Mouse (Mus musculus): ENCODE measurements around the gene Gm5415.
"Not testable (repeated sequence)": the region's sequence is repeated elsewhere in the genome, so short reads cannot be mapped to it uniquely, and the experiment has no call there.

Gene Gm5415

DNA sequence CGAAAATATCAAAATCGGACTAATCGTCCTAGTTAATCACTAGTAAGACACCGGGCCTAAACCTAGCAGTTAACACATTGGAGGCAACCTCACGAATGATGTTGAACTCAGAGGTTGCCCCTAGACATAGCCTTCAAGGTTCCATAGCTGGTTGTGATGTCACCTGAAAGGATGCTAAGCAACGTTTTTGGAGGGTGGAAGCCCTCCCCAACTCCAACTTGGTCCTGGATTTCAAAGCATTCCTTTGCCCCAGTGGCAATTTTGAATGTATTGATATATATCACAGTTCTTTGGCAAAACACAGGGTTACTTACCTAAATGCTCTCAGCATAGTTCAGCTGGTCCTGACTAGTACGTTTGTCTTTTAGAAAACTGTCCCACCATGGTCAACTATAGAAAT lies at the start of gene Gm5415:
TSS of gene Gm5415 (minus strand) at position 101 of the 400 bp plus-strand sequence.
- not testable (repeated sequence) for DNase-seq (ENCODE audit: low spot score)

DNA sequence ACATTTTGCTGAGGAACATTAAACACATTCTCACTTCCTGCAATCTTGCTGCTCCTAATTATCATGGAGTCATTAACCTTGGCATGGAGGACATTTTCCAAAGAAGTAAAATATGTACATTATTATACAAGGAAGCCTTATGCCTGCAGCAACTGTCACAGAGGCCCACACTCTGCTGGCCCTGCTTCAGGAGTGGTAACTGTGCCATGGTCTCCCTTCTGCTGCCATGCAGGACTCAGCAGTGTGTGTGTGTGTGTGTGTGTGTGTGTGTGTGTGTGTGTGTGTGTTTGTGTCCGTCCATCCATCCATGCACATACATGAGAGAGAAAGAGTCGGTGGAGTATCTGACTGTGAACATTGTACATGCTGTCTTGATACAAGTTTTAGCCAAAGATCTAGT lies 21.8 kb upstream of the Gm5415 start:
- DNase-seq (ENCODE audit: low spot score) = no peak

DNA sequence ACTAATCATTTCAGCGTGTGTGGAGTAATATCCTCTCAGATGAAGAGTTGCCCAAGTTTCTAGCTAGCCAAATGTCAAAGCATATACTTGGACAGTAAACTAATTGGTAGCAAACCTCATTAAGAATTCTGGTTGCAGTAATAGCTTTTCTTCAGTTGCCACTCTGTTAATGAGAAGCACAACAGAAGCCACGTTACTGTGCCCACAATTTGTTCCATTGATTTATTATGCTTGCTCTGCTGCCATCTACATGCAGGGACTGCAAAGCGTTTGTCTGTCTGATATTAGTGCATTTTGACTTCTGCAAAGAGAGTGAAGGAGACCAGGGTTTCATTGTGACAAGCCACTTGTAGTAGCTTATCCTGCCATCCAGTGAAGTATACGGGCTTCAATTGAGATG lies 6.8 kb upstream of the Gm5415 start:
- DNase-seq (ENCODE audit: low spot score) = peak; percentile 9

DNA sequence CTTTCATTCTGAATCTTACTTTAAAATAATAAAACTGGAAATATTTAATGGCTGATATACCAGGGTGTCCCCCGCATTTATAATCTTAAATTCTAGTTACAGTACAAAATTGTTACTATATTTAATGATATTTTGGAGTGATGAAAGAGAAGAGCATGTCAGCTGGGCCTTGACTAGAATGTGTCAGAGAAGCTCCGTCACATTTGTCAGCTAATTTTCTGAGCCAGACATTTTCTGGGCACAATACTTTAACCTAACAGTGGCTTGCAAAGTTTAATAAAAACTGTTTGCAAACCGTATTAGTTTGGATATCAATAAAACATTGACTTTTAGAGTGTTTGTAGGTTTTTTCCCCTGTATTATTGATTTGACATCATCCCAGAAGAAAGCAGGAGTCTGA lies 6.4 kb upstream of the Gm5415 start:
- no peak for DNase-seq (ENCODE audit: low spot score)

DNA sequence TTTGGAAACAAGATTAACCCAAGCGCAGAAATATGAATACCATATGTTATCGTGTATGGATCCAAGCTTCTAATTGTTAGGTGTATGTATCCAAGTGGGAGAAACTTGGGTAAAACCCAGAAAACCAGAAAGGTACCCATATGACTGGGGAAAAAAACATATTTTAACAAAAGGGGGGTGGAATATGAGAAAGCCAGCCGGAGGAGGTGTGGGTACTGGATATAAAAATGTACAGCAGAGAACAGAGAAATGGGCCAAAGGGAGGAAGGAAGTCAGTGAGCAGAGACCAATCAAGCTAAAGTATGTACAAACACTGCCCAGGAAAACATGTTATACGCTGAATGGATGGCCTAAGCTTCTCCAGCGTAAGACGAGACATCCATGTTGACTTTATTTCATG lies 43.7 kb downstream of the Gm5415 start:
- DNase-seq (ENCODE audit: low spot score) = no peak
